Mouse (Mus musculus) gastrocnemius, postnatal 4 days (tissue): ENCODE results near the gene Olfr1437. TPM values are rescaled to one million over a fixed set of nuclear protein-coding genes. Genes with fewer than 3 reads are reported as not detected.
"Not testable (repeated sequence)": the region's sequence is repeated elsewhere in the genome, so short reads cannot be mapped to it uniquely, and the experiment has no call there.

Experiments
- DNase-seq, 2 experiments: peaks; one replicate each; pipeline ENCODE4 v3.0.0; 2021 to 2022; ENCODE audit warnings: low spot score in 2 of 2, mixed read lengths in 2 of 2
- long read RNA-seq, 2 experiments: library from polyadenylated mRNA; stranded (forward); transcript quantifications; one replicate each; pipeline ENCODE4 v2.0.0; 2021
- total RNA-seq, 2 experiments: library from RNA; stranded (reverse); gene quantifications; 2 replicates each; pipeline ENCODE4 v1.2.3; 2021

The Olfr1437 gene
- not detected for total RNA-seq
- long read RNA-seq, experiment 1: 0 reads
- long read RNA-seq, experiment 2: 0 reads

DNA sequence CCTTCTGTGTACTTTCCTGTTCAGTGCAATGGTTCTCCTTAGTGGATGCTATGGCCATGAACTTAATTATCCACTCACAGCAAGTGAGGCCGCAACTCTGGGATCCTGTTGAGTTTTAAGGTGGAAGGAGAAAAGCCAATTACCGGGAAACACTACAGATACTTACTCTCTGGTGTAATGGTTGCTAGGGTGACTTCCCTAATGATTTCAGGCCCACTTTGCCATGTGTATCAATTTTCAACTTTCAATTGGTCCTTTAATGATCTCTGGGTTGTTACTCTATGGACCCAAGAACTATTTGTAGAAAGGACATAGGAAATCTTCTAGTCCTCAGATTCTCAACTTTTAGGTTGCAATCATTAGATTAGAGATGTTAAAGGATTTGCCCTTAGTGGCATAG, at the start of gene Olfr1437:
TSS of gene Olfr1437 (minus strand) at position 101 of the 400 bp plus-strand sequence.
- DNase-seq: no peak

DNA sequence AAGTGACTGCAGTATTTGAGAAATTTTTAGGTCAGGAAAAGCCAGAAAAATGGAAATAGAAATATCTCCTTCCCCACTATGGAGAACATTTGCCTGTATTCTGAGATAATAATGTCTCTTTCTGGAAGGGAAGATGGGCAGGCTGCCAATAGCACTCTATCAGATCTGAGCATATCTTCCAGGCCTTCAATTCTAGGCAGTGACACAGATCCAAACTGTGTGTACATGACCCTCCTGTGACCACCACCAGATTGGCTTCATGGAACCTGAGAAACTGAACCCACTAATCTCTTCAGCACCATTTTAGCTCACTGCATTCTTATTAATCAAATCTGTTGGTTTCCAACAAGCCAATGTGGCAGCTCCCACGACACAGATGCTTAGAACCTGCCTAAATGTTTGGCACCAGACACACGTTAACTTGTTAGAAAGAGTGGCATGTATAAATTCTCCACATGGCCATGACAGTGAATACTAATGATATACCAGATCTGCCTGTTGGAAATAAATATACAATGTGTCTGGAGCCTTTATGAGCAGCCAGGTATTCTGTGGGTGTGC, 49.6 kb upstream of the Olfr1437 start:
- DNase-seq: no peak

GRCm38 (mm10) chr19:12373004-12373403, 48.1 kb upstream of the Olfr1437 start:
- no peak for DNase-seq

GRCm38 (mm10) chr19:12335810-12336209, 10.9 kb upstream of the Olfr1437 start, which contains the start of gene Olfr1438-ps1:
Gene Olfr1438-ps1, minus strand, starts transcription at chr19:12335910.
- DNase-seq: no peak

DNA sequence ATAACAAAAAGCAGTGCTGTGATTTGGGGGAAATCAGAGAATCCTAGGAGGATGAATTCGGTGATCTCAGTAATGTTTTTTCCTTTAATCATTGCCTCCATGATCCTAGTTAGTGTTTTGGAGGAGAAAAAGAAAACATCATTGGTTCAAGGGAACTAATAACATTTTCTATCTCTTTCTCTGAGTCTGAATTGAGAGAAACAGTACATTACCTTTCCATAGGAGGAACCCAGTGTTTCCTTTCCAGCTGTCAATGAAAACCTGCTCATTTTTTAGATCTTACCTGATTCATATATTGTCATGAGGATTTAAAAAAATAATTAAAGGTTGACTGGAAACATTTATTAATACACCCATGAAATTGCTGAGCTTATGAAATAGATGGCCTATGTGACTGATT, 25.9 kb downstream of the Olfr1437 start, which contains the start of gene Olfr1436:
TSS of gene Olfr1436 (minus strand) at position 101 of the 400 bp plus-strand sequence.
- DNase-seq: not testable (repeated sequence)

GRCm38 (mm10) chr19:12292979-12293378, 31.9 kb downstream of the Olfr1437 start:
- DNase-seq: no peak

GRCm38 (mm10) chr19:12279554-12279953, 45.3 kb downstream of the Olfr1437 start, which contains the start of gene Olfr1434:
Gene Olfr1434, plus strand, starts transcription at chr19:12279854.
- no peak for DNase-seq

Other genes starting within 250 kb of the Olfr1437 start
- gene Olfr1425, start 247.4 kb downstream of the Olfr1437 start, total RNA-seq: not detected
- not detected for gene Olfr1426, start 233.1 kb downstream of the Olfr1437 start, total RNA-seq
- gene Olfr1427, start 221.8 kb downstream of the Olfr1437 start, total RNA-seq: not detected
- gene Olfr1428, start 209.2 kb downstream of the Olfr1437 start, total RNA-seq: not detected
- gene Olfr76, start 201.9 kb downstream of the Olfr1437 start, total RNA-seq: not detected
- gene Olfr1555-ps1, start 155.0 kb downstream of the Olfr1437 start, total RNA-seq: not detected
- gene Olfr1431, start 124.5 kb downstream of the Olfr1437 start, total RNA-seq: not detected
- not detected for gene Olfr1432, start 92.5 kb downstream of the Olfr1437 start, total RNA-seq
- not detected for gene Olfr262, start 83.4 kb downstream of the Olfr1437 start, total RNA-seq
- gene Olfr235, start 64.1 kb downstream of the Olfr1437 start, total RNA-seq: not detected
- gene Olfr1434, start 45.2 kb downstream of the Olfr1437 start, total RNA-seq: not detected
- not detected for gene Olfr1436, start 26.0 kb downstream of the Olfr1437 start, total RNA-seq
- not detected for gene Olfr1438-ps1, start 10.8 kb upstream of the Olfr1437 start, total RNA-seq
- gene Olfr1440, start 62.2 kb upstream of the Olfr1437 start, total RNA-seq: not detected
- not detected for gene Olfr1441, start 92.3 kb upstream of the Olfr1437 start, total RNA-seq
- gene Pfpl, start 102.8 kb upstream of the Olfr1437 start, total RNA-seq: not detected
- 1 to 10 TPM; 3.7 to 3.9 TPM for gene Mpeg1, start 135.7 kb upstream of the Olfr1437 start, total RNA-seq
- gene Dtx4, start 176.4 kb upstream of the Olfr1437 start, total RNA-seq: 10 to 100 TPM; 33.2 to 37.5 TPM
- 10 to 100 TPM; 21.3 to 21.5 TPM for gene Fam111a, start 220.6 kb upstream of the Olfr1437 start, total RNA-seq